Mouse (Mus musculus) limb, embryonic 11.5 days (tissue): ENCODE results near the gene Stk33. TPM values are rescaled to one million over a fixed set of nuclear protein-coding genes. Genes with fewer than 3 reads are reported as not detected.
A peak's percentile ranks its signal among the peaks of the same experiment; 100 is the strongest.

Experiments used
- ATAC-seq: fragments of 200-750 bp; cut with Nextera tagmentation; 2 replicates; pipeline ENCODE4 v1.8.0; 2017; ENCODE audit warnings: low read depth; ENCODE audit not compliant: insufficient number of reproducible peaks, low FRiP score, low TSS enrichment
- DNase-seq: peaks from one replicate; pipeline ENCODE4 v3.0.0-alpha.2; 2015; ENCODE audit warnings: low spot score
- H3K27ac ChIP-seq: fragments of 300-500 bp; sonication (generic); replicated peaks from 2 replicates; pipeline ENCODE4 v1.5.1; 2014; ENCODE audit warnings: low read depth, mild to moderate bottlenecking, low read length
- H3K27me3 ChIP-seq: fragments of 300-500 bp; sonication (generic); 2 replicates; pipeline ENCODE4 v1.6.1; 2014; ENCODE audit warnings: mild to moderate bottlenecking, low read length, mixed read lengths; ENCODE audit not compliant: control insufficient read depth, insufficient read depth
- H3K36me3 ChIP-seq: fragments of 300-500 bp; sonication (generic); 2 replicates; pipeline ENCODE4 v1.6.1; 2014; ENCODE audit warnings: mild to moderate bottlenecking, low read length, moderate library complexity, mixed read lengths; ENCODE audit not compliant: control insufficient read depth, insufficient read depth
- H3K4me1 ChIP-seq: fragments of 300-500 bp; sonication (generic); 2 replicates; pipeline ENCODE4 v1.6.1; 2014; ENCODE audit warnings: low read length, mixed read lengths; ENCODE audit not compliant: control insufficient read depth, insufficient read depth
- H3K4me2 ChIP-seq: fragments of 300-500 bp; sonication (generic); 2 replicates; pipeline ENCODE4 v1.6.1; 2014; ENCODE audit warnings: low read depth, mild to moderate bottlenecking, moderate library complexity; ENCODE audit not compliant: severe bottlenecking
- H3K4me3 ChIP-seq: fragments of 300-500 bp; sonication (generic); 2 replicates; pipeline ENCODE4 v1.5.1; 2014; ENCODE audit warnings: low read depth, low read length
- H3K9ac ChIP-seq: fragments of 300-500 bp; sonication (generic); 2 replicates; pipeline ENCODE4 v1.6.1; 2014; ENCODE audit warnings: mild to moderate bottlenecking, low read length
- H3K9me3 ChIP-seq: fragments of 300-500 bp; sonication (generic); 2 replicates; pipeline ENCODE4 v1.6.1; 2016; ENCODE audit warnings: low read length; ENCODE audit not compliant: control insufficient read depth
- WGBS: fragments of 180-500 bp; shearing (Covaris S2); extraction: QIAGEN DNeasy Blood & Tissue Kit; methylation state at CpG from one replicate; pipeline ENCODE4 v1.1.7; 2014; 5-methylcytosine and 5-hydroxymethylcytosine counted together
- polyA plus RNA-seq: library from polyadenylated mRNA; unstranded; fragments of >200 nt; fragmentation: Nextera tagmentation; extraction: Ambion mirVana; gene quantifications from 2 replicates; pipeline ENCODE4 v1.2.1, GENCODE M21; 2014

Stk33 gene
- polyA plus RNA-seq, 1 experiment from 2014 or later, result 0.92 TPM

- peak overlapping the region; percentile 20; the same call in 1 of the 2 replicates for H3K4me2 ChIP-seq
- H3K36me3 ChIP-seq, result no peaks in the 10 kb centered on the region
- H3K27ac ChIP-seq, result no peak overlapping the region
- H3K27me3 ChIP-seq, result no peaks in the 10 kb centered on the region
- WGBS, result 20% methylated on average over 28 of the region's 28 CpGs
- H3K9ac ChIP-seq, result no peak overlapping the region
- H3K4me3 ChIP-seq, result no peak overlapping the region
- peak; percentile 77 for DNase-seq
- ATAC-seq, result no peak
- no peaks in the 10 kb centered on the region for H3K9me3 ChIP-seq
- H3K4me1 ChIP-seq, result no peaks in the 10 kb centered on the region
Measured at GRCm38 (mm10) chr7:109255506-109256352, 183.2 kb downstream of the Stk33 start.

GRCm38 (mm10) chr7:109251418-109251817, 187.5 kb downstream of the Stk33 start:
- Histone ChIP-seq H3K27me3 (no peaks in the 10 kb centered on the region), H3K9ac (no peak overlapping the region), H3K9me3 (no peaks in the 10 kb centered on the region), H3K36me3 (no peaks in the 10 kb centered on the region), H3K4me1 (no peaks in the 10 kb centered on the region), H3K4me2 (no peak overlapping the region), H3K4me3 (no peak overlapping the region), H3K27ac (no peak overlapping the region)
- DNase-seq (no peak), ATAC-seq (no peak)
- WGBS, result 86% methylated on average over 3 of the region's 3 CpGs

GRCm38 (mm10) chr7:109244776-109245175, 194.1 kb downstream of the Stk33 start:
- WGBS, result 94% methylated on average over 10 of the region's 10 CpGs

GRCm38 (mm10) chr7:109241313-109241712, 197.6 kb downstream of the Stk33 start:
- H3K4me1 ChIP-seq, result peaks cover 5% of the 10 kb centered on the region; the same call in 1 of the 2 replicates
- no peak overlapping the region for H3K4me3 ChIP-seq
- H3K9ac ChIP-seq, result no peak overlapping the region; the same call in 1 of the 2 replicates
- DNase-seq (peak; percentile 61), ATAC-seq (no peak)
- no peaks in the 10 kb centered on the region for H3K36me3 ChIP-seq
- H3K9me3 ChIP-seq, result no peaks in the 10 kb centered on the region
- no peak overlapping the region for H3K27ac ChIP-seq
- H3K27me3 ChIP-seq, result no peaks in the 10 kb centered on the region
- WGBS, result 5% methylated on average over 19 of the region's 19 CpGs
- H3K4me2 ChIP-seq, result no peak overlapping the region

More at GRCm38 (mm10) chr7:109244776-109245175, 194.1 kb downstream of the Stk33 start:
- DNase-seq (no peak), ATAC-seq (no peak)
- Histone ChIP-seq H3K4me3 (no peak overlapping the region), H3K27me3 (no peaks in the 10 kb centered on the region), H3K36me3 (no peaks in the 10 kb centered on the region), H3K9me3 (no peaks in the 10 kb centered on the region), H3K9ac (no peak overlapping the region), H3K4me2 (no peak overlapping the region), H3K4me1 (peaks cover 5% of the 10 kb centered on the region; the same call in 1 of the 2 replicates), H3K27ac (no peak overlapping the region)

GRCm38 (mm10) chr7:109239346-109239745, 199.5 kb downstream of the Stk33 start:
- Histone ChIP-seq H3K9ac (no peak overlapping the region), H3K9me3 (no peaks in the 10 kb centered on the region), H3K4me1 (peaks cover 5% of the 10 kb centered on the region; the same call in 1 of the 2 replicates), H3K27ac (no peak overlapping the region), H3K4me3 (no peak overlapping the region), H3K36me3 (no peaks in the 10 kb centered on the region), H3K4me2 (no peak overlapping the region), H3K27me3 (no peaks in the 10 kb centered on the region)
- DNase-seq (no peak), ATAC-seq (no peak)
- 71% methylated on average over 1 of the region's 1 CpGs for WGBS

- Histone ChIP-seq H3K9me3 (no peaks in the 10 kb centered on the region), H3K36me3 (no peaks in the 10 kb centered on the region), H3K27ac (no peak overlapping the region), H3K4me3 (no peak overlapping the region), H3K27me3 (no peaks in the 10 kb centered on the region), H3K4me2 (no peak overlapping the region), H3K9ac (no peak overlapping the region), H3K4me1 (peaks cover 5% of the 10 kb centered on the region; the same call in 1 of the 2 replicates)
- ATAC-seq (no peak), DNase-seq (no peak)
- WGBS, result 80% methylated on average over 10 of the region's 10 CpGs
Measured at GRCm38 (mm10) chr7:109238724-109239123, 200.2 kb downstream of the Stk33 start.

- H3K27ac ChIP-seq, result no peak overlapping the region
- WGBS, result 31% methylated on average over 2 of the region's 2 CpGs
- no peaks in the 10 kb centered on the region for H3K9me3 ChIP-seq
- no peak overlapping the region for H3K4me3 ChIP-seq
- no peak for ATAC-seq
- H3K4me1 ChIP-seq, result no peaks in the 10 kb centered on the region; the same call in 1 of the 2 replicates
- no peak overlapping the region for H3K9ac ChIP-seq
- H3K27me3 ChIP-seq, result no peaks in the 10 kb centered on the region
- no peak overlapping the region for H3K4me2 ChIP-seq
- no peaks in the 10 kb centered on the region for H3K36me3 ChIP-seq
- no peak for DNase-seq
Measured at GRCm38 (mm10) chr7:109234882-109235640, 203.8 kb downstream of the Stk33 start.

- no peak for ATAC-seq
- WGBS, result 44% methylated on average over 5 of the region's 5 CpGs
- H3K4me2 ChIP-seq, result no peak overlapping the region
- H3K9ac ChIP-seq, result no peak overlapping the region
- H3K4me3 ChIP-seq, result no peak overlapping the region
- no peaks in the 10 kb centered on the region for H3K27me3 ChIP-seq
- no peak overlapping the region for H3K27ac ChIP-seq
- H3K36me3 ChIP-seq, result no peaks in the 10 kb centered on the region
- no peaks in the 10 kb centered on the region for H3K9me3 ChIP-seq
- no peak for DNase-seq
- no peaks in the 10 kb centered on the region; the same call in 1 of the 2 replicates for H3K4me1 ChIP-seq
Measured at GRCm38 (mm10) chr7:109234476-109234875, 204.4 kb downstream of the Stk33 start.
